Mouse (Mus musculus): ENCODE measurements around the gene Phc1. TPM values are rescaled to one million over a fixed set of nuclear protein-coding genes. Genes with fewer than 3 reads are reported as not detected.

Gene Phc1
- polyA plus RNA-seq, 1 experiment from 2014 or later, result 7.4 TPM

GRCm38 (mm10) chr6:122293121-122293520 is 47.2 kb downstream of the Phc1 start:
- no peaks in the 10 kb centered on the region for H3K9me3 ChIP-seq (ENCODE audit: control insufficient read depth, low read length)
- WGBS, result 91% methylated on average over 8 of the region's 8 CpGs
- H3K4me3 ChIP-seq (ENCODE audit: low read length), result no peak overlapping the region
- H3K4me2 ChIP-seq (ENCODE audit: low read depth, low read length), result no peak overlapping the region
- H3K27me3 ChIP-seq (replicated peaks; ENCODE audit: control insufficient read depth, insufficient read depth, low read length), result no peaks in the 10 kb centered on the region
- H3K4me1 ChIP-seq (ENCODE audit: control insufficient read depth, insufficient read depth, low read length), result peaks cover 4% of the 10 kb centered on the region; the same call in 1 of the 2 replicates
- H3K27ac ChIP-seq (ENCODE audit: low read length), result no peak overlapping the region
- H3K36me3 ChIP-seq (ENCODE audit: control insufficient read depth, insufficient read depth, low read length), result no peaks in the 10 kb centered on the region
- H3K9ac ChIP-seq (ENCODE audit: low read depth, low read length), result no peak overlapping the region
- no peak for ATAC-seq

- Histone ChIP-seq H3K9ac (ENCODE audit: low read depth, low read length) (no peak overlapping the region), H3K27ac (ENCODE audit: low read length) (no peak overlapping the region), H3K4me2 (ENCODE audit: low read depth, low read length) (no peak overlapping the region), H3K9me3 (ENCODE audit: control insufficient read depth, low read length) (no peaks in the 10 kb centered on the region), H3K36me3 (ENCODE audit: control insufficient read depth, insufficient read depth, low read length) (no peaks in the 10 kb centered on the region), H3K4me3 (ENCODE audit: low read length) (no peak overlapping the region), H3K4me1 (ENCODE audit: control insufficient read depth, insufficient read depth, low read length) (no peaks in the 10 kb centered on the region), H3K27me3 (replicated peaks; ENCODE audit: control insufficient read depth, insufficient read depth, low read length) (no peaks in the 10 kb centered on the region)
- 65% methylated on average over 2 of the region's 2 CpGs for WGBS
- no peak for ATAC-seq
Observed at GRCm38 (mm10) chr6:122292184-122292583, 48.2 kb downstream of the Phc1 start.

GRCm38 (mm10) chr6:122291735-122292134 is 48.6 kb downstream of the Phc1 start:
- Histone ChIP-seq H3K9me3 (ENCODE audit: control insufficient read depth, low read length) (no peaks in the 10 kb centered on the region), H3K36me3 (ENCODE audit: control insufficient read depth, insufficient read depth, low read length) (no peaks in the 10 kb centered on the region), H3K9ac (ENCODE audit: low read depth, low read length) (no peak overlapping the region), H3K27ac (ENCODE audit: low read length) (no peak overlapping the region), H3K4me3 (ENCODE audit: low read length) (no peak overlapping the region), H3K27me3 (replicated peaks; ENCODE audit: control insufficient read depth, insufficient read depth, low read length) (no peaks in the 10 kb centered on the region), H3K4me2 (ENCODE audit: low read depth, low read length) (no peak overlapping the region), H3K4me1 (ENCODE audit: control insufficient read depth, insufficient read depth, low read length) (no peaks in the 10 kb centered on the region)
- ATAC-seq, result no peak
- 73% methylated on average over 3 of the region's 3 CpGs for WGBS

- WGBS, result 86% methylated on average over 2 of the region's 2 CpGs
Observed at GRCm38 (mm10) chr6:122291264-122291663, 49.1 kb downstream of the Phc1 start.

GRCm38 (mm10) chr6:122290253-122290652 is 50.1 kb downstream of the Phc1 start:
- no peaks in the 10 kb centered on the region for H3K9me3 ChIP-seq (ENCODE audit: control insufficient read depth, low read length)
- no peak overlapping the region for H3K27ac ChIP-seq (ENCODE audit: low read length)
- H3K4me2 ChIP-seq (ENCODE audit: low read depth, low read length), result no peak overlapping the region
- no peak for ATAC-seq
- no peaks in the 10 kb centered on the region for H3K27me3 ChIP-seq (replicated peaks; ENCODE audit: control insufficient read depth, insufficient read depth, low read length)
- no peaks in the 10 kb centered on the region for H3K36me3 ChIP-seq (ENCODE audit: control insufficient read depth, insufficient read depth, low read length)
- H3K4me1 ChIP-seq (ENCODE audit: control insufficient read depth, insufficient read depth, low read length), result no peaks in the 10 kb centered on the region
- WGBS, result 30% methylated on average over 3 of the region's 3 CpGs
- no peak overlapping the region for H3K9ac ChIP-seq (ENCODE audit: low read depth, low read length)
- H3K4me3 ChIP-seq (ENCODE audit: low read length), result no peak overlapping the region

More at GRCm38 (mm10) chr6:122291264-122291663, 49.1 kb downstream of the Phc1 start:
- Histone ChIP-seq H3K9ac (ENCODE audit: low read depth, low read length) (no peak overlapping the region), H3K36me3 (ENCODE audit: control insufficient read depth, insufficient read depth, low read length) (no peaks in the 10 kb centered on the region), H3K4me3 (ENCODE audit: low read length) (no peak overlapping the region), H3K4me2 (ENCODE audit: low read depth, low read length) (no peak overlapping the region), H3K4me1 (ENCODE audit: control insufficient read depth, insufficient read depth, low read length) (no peaks in the 10 kb centered on the region), H3K9me3 (ENCODE audit: control insufficient read depth, low read length) (no peaks in the 10 kb centered on the region), H3K27me3 (replicated peaks; ENCODE audit: control insufficient read depth, insufficient read depth, low read length) (no peaks in the 10 kb centered on the region), H3K27ac (ENCODE audit: low read length) (no peak overlapping the region)
- ATAC-seq, result no peak

- Histone ChIP-seq H3K27ac (ENCODE audit: low read length) (no peak overlapping the region), H3K9me3 (ENCODE audit: control insufficient read depth, low read length) (no peaks in the 10 kb centered on the region), H3K4me1 (ENCODE audit: control insufficient read depth, insufficient read depth, low read length) (no peaks in the 10 kb centered on the region), H3K27me3 (replicated peaks; ENCODE audit: control insufficient read depth, insufficient read depth, low read length) (no peaks in the 10 kb centered on the region), H3K36me3 (ENCODE audit: control insufficient read depth, insufficient read depth, low read length) (no peaks in the 10 kb centered on the region), H3K9ac (ENCODE audit: low read depth, low read length) (no peak overlapping the region), H3K4me2 (ENCODE audit: low read depth, low read length) (no peak overlapping the region), H3K4me3 (ENCODE audit: low read length) (no peak overlapping the region)
- WGBS, result 63% methylated on average over 1 of the region's 1 CpGs
- ATAC-seq, result no peak
Observed at GRCm38 (mm10) chr6:122289313-122289712, 51.0 kb downstream of the Phc1 start.

- no peak overlapping the region for H3K4me2 ChIP-seq (ENCODE audit: low read depth, low read length)
- no peak overlapping the region for H3K9ac ChIP-seq (ENCODE audit: low read depth, low read length)
- no peaks in the 10 kb centered on the region for H3K9me3 ChIP-seq (ENCODE audit: control insufficient read depth, low read length)
- ATAC-seq, result no peak
- no peaks in the 10 kb centered on the region for H3K27me3 ChIP-seq (replicated peaks; ENCODE audit: control insufficient read depth, insufficient read depth, low read length)
- no peak overlapping the region for H3K4me3 ChIP-seq (ENCODE audit: low read length)
- no peaks in the 10 kb centered on the region for H3K4me1 ChIP-seq (ENCODE audit: control insufficient read depth, insufficient read depth, low read length)
- 42% methylated on average over 1 of the region's 1 CpGs for WGBS
- no peaks in the 10 kb centered on the region for H3K36me3 ChIP-seq (ENCODE audit: control insufficient read depth, insufficient read depth, low read length)
- no peak overlapping the region for H3K27ac ChIP-seq (ENCODE audit: low read length)
Observed at GRCm38 (mm10) chr6:122288263-122288662, 52.1 kb downstream of the Phc1 start.

- no peak overlapping the region for H3K27ac ChIP-seq (ENCODE audit: low read length)
- H3K4me3 ChIP-seq (ENCODE audit: low read length), result no peak overlapping the region
- H3K27me3 ChIP-seq (replicated peaks; ENCODE audit: control insufficient read depth, insufficient read depth, low read length), result no peaks in the 10 kb centered on the region
- no peak for ATAC-seq
- H3K4me2 ChIP-seq (ENCODE audit: low read depth, low read length), result no peak overlapping the region
- H3K9ac ChIP-seq (ENCODE audit: low read depth, low read length), result no peak overlapping the region
- 76% methylated on average over 1 of the region's 1 CpGs for WGBS
- H3K4me1 ChIP-seq (ENCODE audit: control insufficient read depth, insufficient read depth, low read length), result no peaks in the 10 kb centered on the region
- H3K36me3 ChIP-seq (ENCODE audit: control insufficient read depth, insufficient read depth, low read length), result no peaks in the 10 kb centered on the region
- no peaks in the 10 kb centered on the region for H3K9me3 ChIP-seq (ENCODE audit: control insufficient read depth, low read length)
Observed at GRCm38 (mm10) chr6:122284823-122285222, 55.5 kb downstream of the Phc1 start.

GRCm38 (mm10) chr6:122284304-122284703 is 56.1 kb downstream of the Phc1 start:
- H3K4me3 ChIP-seq (ENCODE audit: low read length), result no peak overlapping the region
- no peaks in the 10 kb centered on the region for H3K36me3 ChIP-seq (ENCODE audit: control insufficient read depth, insufficient read depth, low read length)
- no peaks in the 10 kb centered on the region for H3K4me1 ChIP-seq (ENCODE audit: control insufficient read depth, insufficient read depth, low read length)
- no peaks in the 10 kb centered on the region for H3K9me3 ChIP-seq (ENCODE audit: control insufficient read depth, low read length)
- ATAC-seq, result no peak
- H3K9ac ChIP-seq (ENCODE audit: low read depth, low read length), result no peak overlapping the region
- no peaks in the 10 kb centered on the region for H3K27me3 ChIP-seq (replicated peaks; ENCODE audit: control insufficient read depth, insufficient read depth, low read length)
- H3K27ac ChIP-seq (ENCODE audit: low read length), result no peak overlapping the region
- 82% methylated on average over 4 of the region's 4 CpGs for WGBS
- H3K4me2 ChIP-seq (ENCODE audit: low read depth, low read length), result no peak overlapping the region

- Histone ChIP-seq H3K27me3 (replicated peaks; ENCODE audit: control insufficient read depth, insufficient read depth, low read length) (no peaks in the 10 kb centered on the region), H3K4me3 (ENCODE audit: low read length) (no peak overlapping the region), H3K36me3 (ENCODE audit: control insufficient read depth, insufficient read depth, low read length) (no peaks in the 10 kb centered on the region), H3K27ac (ENCODE audit: low read length) (no peak overlapping the region), H3K9ac (ENCODE audit: low read depth, low read length) (no peak overlapping the region), H3K4me2 (ENCODE audit: low read depth, low read length) (no peak overlapping the region), H3K4me1 (ENCODE audit: control insufficient read depth, insufficient read depth, low read length) (no peaks in the 10 kb centered on the region), H3K9me3 (ENCODE audit: control insufficient read depth, low read length) (no peaks in the 10 kb centered on the region)
- ATAC-seq, result no peak
- 76% methylated on average over 2 of the region's 2 CpGs for WGBS
Observed at GRCm38 (mm10) chr6:122283429-122283828, 56.9 kb downstream of the Phc1 start.

Data from intestine, embryonic 16.5 days (tissue).